Mouse (Mus musculus) hindbrain, embryonic 10.5 days (tissue): ENCODE results near the gene Slc29a2. TPM values are rescaled to one million over a fixed set of nuclear protein-coding genes. Genes with fewer than 3 reads are reported as not detected.

ENCODE experiments used
- DNase-seq: peaks from one replicate; pipeline ENCODE4 v3.0.0-alpha.2; 2017; ENCODE audit warnings: low spot score
- H3K27ac ChIP-seq: fragments of 300-500 bp; sonication (generic); 2 replicates; pipeline ENCODE4 v1.5.1; 2016; ENCODE audit warnings: mild to moderate bottlenecking, moderate library complexity
- H3K27me3 ChIP-seq: fragments of 300-500 bp; sonication (generic); 2 replicates; pipeline ENCODE4 v1.6.1; 2016; ENCODE audit warnings: mild to moderate bottlenecking; ENCODE audit not compliant: poor library complexity, insufficient read depth, severe bottlenecking
- H3K36me3 ChIP-seq: fragments of 300-500 bp; sonication (generic); 2 replicates; pipeline ENCODE4 v1.6.1; 2016; ENCODE audit warnings: mild to moderate bottlenecking, moderate library complexity
- H3K4me1 ChIP-seq: fragments of 300-500 bp; sonication (generic); replicated peaks from 2 replicates; pipeline ENCODE4 v1.6.1; 2016; ENCODE audit warnings: mild to moderate bottlenecking
- H3K4me3 ChIP-seq: fragments of 300-500 bp; sonication (generic); 2 replicates; pipeline ENCODE4 v1.5.1; 2016; ENCODE audit warnings: mild to moderate bottlenecking, moderate library complexity
- H3K9me3 ChIP-seq: fragments of 300-500 bp; sonication (generic); 2 replicates; pipeline ENCODE4 v1.6.1; 2016; ENCODE audit warnings: mild to moderate bottlenecking, moderate library complexity
- WGBS: fragments of 180-500 bp; shearing (Covaris S2); methylation state at CpG from one replicate; pipeline ENCODE4 v1.1.7; 2016; 5-methylcytosine and 5-hydroxymethylcytosine counted together
- polyA plus RNA-seq: library from polyadenylated mRNA; unstranded; fragments of >200 nt; fragmentation: Nextera tagmentation; extraction: Ambion mirVana; gene quantifications from 2 replicates; pipeline ENCODE4 v1.2.1, GENCODE M21; 2016

The Slc29a2 gene
- polyA plus RNA-seq, 1 experiment from 2014 or later, result 5.5 TPM

DNA sequence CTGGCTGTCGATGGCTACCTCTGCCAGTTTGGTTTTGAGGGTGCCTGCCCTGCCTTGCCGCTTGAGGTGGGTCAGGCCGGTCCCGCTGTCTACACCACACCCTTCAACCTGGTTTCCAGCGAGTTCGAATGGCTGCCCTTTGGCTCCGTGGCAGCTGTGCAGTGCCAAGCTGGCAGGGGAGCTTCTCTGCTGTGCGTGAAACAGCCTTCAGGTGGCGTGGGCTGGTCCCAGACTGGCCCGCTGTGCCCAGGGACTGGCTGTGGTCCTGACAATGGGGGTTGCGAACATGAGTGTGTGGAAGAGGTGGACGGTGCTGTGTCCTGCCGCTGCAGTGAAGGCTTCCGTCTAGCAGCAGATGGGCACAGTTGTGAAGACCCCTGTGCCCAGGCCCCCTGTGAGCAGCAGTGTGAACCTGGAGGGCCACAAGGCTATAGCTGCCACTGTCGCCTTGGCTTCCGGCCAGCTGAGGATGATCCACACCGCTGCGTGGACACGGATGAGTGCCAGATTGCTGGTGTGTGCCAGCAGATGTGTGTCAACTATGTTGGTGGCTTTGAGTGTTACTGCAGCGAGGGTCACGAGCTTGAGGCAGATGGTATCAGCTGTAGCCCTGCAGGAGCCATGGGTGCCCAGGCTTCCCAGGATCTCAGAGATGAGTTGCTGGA, 45.0 kb downstream of the Slc29a2 start:
- DNase-seq, result no peak
- Histone ChIP-seq H3K4me1 (peaks cover 76% of the 10 kb centered on the region), H3K9me3 (no peaks in the 10 kb centered on the region), H3K27ac (peak overlapping the region; percentile 88), H3K36me3 (no peaks in the 10 kb centered on the region), H3K27me3 (peaks cover 71% of the 10 kb centered on the region), H3K4me3 (peak overlapping the region; percentile 61)
- 38% methylated on average over 21 of the region's 21 CpGs for WGBS

DNA sequence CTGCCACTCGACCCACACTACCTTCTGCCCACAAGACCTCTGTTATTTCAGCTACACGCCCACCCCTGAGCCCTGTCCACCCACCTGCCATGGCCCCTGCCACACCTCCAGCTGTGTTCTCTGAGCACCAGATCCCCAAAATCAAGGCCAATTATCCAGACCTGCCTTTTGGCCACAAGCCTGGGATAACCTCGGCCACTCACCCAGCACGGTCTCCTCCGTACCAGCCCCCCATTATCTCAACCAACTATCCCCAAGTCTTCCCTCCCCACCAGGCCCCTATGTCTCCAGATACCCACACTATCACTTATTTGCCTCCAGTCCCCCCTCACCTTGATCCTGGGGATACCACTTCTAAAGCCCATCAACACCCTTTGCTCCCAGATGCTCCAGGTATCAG, 45.8 kb downstream of the Slc29a2 start:
- Histone ChIP-seq H3K36me3 (no peaks in the 10 kb centered on the region), H3K4me3 (peak overlapping the region; percentile 61), H3K9me3 (no peaks in the 10 kb centered on the region), H3K4me1 (peaks cover 74% of the 10 kb centered on the region), H3K27me3 (peaks cover 79% of the 10 kb centered on the region), H3K27ac (peak overlapping the region; percentile 90; the same call in 1 of the 2 replicates)
- DNase-seq, result no peak
- 83% methylated on average over 5 of the region's 5 CpGs for WGBS

DNA sequence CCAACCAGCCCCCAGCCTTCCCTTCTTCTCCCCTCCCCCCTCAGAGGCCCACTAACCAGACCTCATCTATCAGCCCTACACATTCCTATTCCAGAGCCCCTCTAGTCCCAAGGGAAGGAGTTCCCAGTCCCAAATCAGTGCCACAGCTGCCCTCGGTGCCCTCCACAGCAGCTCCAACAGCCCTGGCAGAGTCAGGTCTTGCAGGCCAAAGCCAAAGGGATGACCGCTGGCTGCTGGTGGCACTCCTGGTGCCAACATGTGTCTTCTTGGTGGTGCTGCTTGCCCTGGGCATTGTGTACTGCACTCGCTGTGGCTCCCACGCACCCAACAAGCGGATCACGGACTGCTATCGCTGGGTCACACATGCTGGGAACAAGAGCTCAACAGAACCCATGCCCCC, 46.3 kb downstream of the Slc29a2 start:
- WGBS, result 82% methylated on average over 7 of the region's 7 CpGs
- Histone ChIP-seq H3K4me3 (peak overlapping the region; percentile 61; the same call in 1 of the 2 replicates), H3K9me3 (no peaks in the 10 kb centered on the region), H3K4me1 (peaks cover 69% of the 10 kb centered on the region), H3K27me3 (peaks cover 80% of the 10 kb centered on the region), H3K36me3 (no peaks in the 10 kb centered on the region), H3K27ac (peak overlapping the region; percentile 90)
- DNase-seq, result no peak

DNA sequence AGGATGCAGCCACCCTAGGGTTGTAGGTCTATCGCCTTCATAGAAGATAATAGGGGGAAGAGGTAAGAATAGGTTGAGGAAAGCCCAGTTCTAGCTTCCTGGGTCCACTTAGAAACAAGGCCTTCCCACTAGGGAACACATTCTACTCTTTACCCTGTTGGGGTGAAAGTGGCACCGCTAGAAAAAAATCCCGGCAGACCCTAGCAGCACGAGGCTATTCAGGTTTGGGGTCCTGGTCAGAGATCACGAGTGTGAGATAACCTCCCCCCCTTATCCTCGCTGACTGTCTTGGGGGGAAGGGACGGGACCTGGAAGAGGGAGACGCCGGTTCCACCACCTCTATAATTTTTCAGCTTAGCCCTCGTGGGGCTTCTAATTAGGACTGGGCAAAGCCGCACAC, 47.4 kb downstream of the Slc29a2 start:
- Histone ChIP-seq H3K27me3 (peaks cover 69% of the 10 kb centered on the region), H3K4me3 (peak overlapping the region; percentile 61), H3K36me3 (no peaks in the 10 kb centered on the region), H3K9me3 (no peaks in the 10 kb centered on the region), H3K27ac (peak overlapping the region; percentile 90), H3K4me1 (peaks cover 64% of the 10 kb centered on the region)
- DNase-seq, result no peak
- WGBS, result 6% methylated on average over 11 of the region's 11 CpGs

DNA sequence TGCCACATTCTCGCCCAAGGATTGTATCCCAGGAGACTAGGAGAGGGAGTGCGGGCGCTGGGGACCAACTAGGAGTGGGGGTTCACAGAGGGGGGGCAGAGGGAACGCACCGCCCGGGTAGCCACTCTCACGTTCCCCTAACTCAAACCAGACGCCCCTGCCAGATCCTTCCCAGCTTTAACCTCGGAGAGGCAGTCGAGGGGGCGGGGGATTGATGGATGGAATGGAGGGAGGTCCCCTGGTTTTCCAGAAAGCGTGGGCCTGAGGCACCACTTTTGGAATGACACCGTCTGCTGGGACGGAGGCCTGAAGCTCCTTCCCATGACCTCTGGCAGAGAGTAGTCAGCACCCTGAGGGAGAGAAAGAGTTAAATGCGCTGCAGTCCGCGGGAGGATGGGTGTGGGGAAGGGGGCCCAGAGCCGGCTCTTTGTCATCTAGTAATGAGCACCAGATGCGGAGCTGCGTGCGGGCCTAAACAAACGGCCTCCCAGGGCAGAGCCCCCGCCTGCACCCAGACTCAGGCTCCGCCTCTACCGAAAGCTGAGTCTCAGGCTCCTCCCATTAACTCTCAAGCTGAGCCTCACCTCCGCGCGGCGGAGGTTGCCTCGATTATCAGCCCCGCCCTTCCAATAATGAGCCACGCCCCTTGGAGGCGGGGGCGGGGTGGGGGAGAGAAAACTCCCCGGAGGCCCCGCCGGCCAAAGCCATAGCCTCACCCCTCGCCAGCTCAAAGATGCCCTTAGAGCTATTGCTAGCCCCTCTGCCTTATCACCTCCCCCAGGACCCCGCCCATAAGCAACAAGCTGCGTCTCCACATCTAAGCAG, 48.1 kb downstream of the Slc29a2 start:
- Histone ChIP-seq H3K4me1 (peaks cover 63% of the 10 kb centered on the region), H3K27me3 (peaks cover 62% of the 10 kb centered on the region)
- WGBS, result under 1% methylated on average over 40 of the region's 40 CpGs

DNA sequence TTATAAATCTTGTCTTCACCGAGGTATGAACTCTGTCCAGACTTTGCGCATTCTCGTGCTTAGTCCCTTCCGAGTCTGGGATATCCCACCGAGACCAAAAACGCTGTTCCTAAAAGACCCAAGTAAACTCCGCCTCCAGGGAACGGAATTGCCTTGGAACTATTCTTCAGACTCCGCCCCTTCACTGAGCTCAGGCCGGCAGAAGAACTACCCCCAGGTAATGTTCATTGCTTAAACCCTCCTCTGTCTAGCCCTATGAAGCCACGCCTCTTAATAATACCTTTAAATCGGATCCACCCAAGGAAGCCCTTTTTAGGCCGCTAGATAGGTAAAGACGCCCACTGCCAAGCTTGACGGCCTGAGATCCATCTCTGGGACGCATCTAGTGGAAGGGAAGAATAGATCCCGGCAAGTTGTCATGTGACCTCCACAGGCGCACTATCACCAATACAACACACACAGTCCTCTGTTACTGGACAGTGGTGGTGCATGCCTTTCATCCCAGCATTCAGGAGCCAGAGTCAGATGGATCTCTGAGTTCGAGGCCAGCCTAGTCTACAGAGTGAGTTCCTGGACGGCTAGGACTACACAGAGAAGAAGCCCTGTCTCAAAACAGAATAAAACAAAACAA, 48.8 kb downstream of the Slc29a2 start:
- DNase-seq, result peak; percentile 49
- WGBS, result 3% methylated on average over 20 of the region's 20 CpGs
- Histone ChIP-seq H3K27me3 (peaks cover 55% of the 10 kb centered on the region), H3K36me3 (no peaks in the 10 kb centered on the region), H3K4me3 (peak overlapping the region; percentile 61), H3K27ac (peak overlapping the region; percentile 90), H3K9me3 (no peaks in the 10 kb centered on the region), H3K4me1 (peaks cover 55% of the 10 kb centered on the region)

More for the DNA sequence above, 48.1 kb downstream of the Slc29a2 start:
- H3K9me3 ChIP-seq, result no peaks in the 10 kb centered on the region
- peak overlapping the region; percentile 90 for H3K27ac ChIP-seq
- H3K4me3 ChIP-seq, result peak overlapping the region; percentile 61
- peak; percentile 92 for DNase-seq
- H3K36me3 ChIP-seq, result no peaks in the 10 kb centered on the region

GRCm38 (mm10) chr19:5073028-5073427, 49.4 kb downstream of the Slc29a2 start:
- peak; percentile 85 for DNase-seq
- Histone ChIP-seq H3K9me3 (no peaks in the 10 kb centered on the region), H3K27me3 (peaks cover 50% of the 10 kb centered on the region), H3K36me3 (no peaks in the 10 kb centered on the region), H3K4me3 (peak overlapping the region; percentile 61), H3K27ac (peak overlapping the region; percentile 90), H3K4me1 (peaks cover 50% of the 10 kb centered on the region)
- under 1% methylated on average over 15 of the region's 15 CpGs for WGBS

DNA sequence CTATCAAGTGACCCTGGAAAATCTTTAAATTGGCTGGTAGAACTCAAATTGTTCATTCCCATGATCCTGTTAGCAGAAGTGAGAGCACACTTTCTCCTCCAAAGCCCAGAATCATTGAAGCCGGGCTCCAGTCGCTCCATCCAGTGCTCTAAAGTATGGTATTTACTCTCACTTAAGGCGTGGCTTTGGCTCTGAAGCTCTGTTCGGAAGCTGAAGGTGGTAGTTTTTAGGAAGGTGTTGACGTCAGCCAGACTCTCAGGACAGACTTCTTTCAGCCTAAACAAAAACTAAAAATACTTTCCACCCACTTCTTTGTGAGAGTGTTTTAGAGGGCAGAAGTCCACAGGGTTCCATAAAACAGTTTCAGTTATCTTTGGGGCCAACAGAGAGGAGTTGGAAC, 49.9 kb downstream of the Slc29a2 start:
- Histone ChIP-seq H3K36me3 (no peaks in the 10 kb centered on the region), H3K27ac (no peak overlapping the region), H3K4me1 (peaks cover 45% of the 10 kb centered on the region), H3K27me3 (peaks cover 45% of the 10 kb centered on the region), H3K9me3 (no peaks in the 10 kb centered on the region), H3K4me3 (no peak overlapping the region)
- WGBS, result 48% methylated on average over 5 of the region's 5 CpGs
- DNase-seq, result no peak

- H3K27me3 ChIP-seq, result peaks cover 52% of the 10 kb centered on the region
- no peaks in the 10 kb centered on the region for H3K9me3 ChIP-seq
- H3K4me3 ChIP-seq, result no peak overlapping the region
- DNase-seq, result no peak
- H3K36me3 ChIP-seq, result no peaks in the 10 kb centered on the region
- H3K4me1 ChIP-seq, result no peaks in the 10 kb centered on the region
- H3K27ac ChIP-seq, result no peak overlapping the region
- 96% methylated on average over 1 of the region's 1 CpGs for WGBS
Observed at GRCm38 (mm10) chr19:5079279-5079678, 55.6 kb downstream of the Slc29a2 start.

Other genes with a start within 250 kb of the Slc29a2 start
- 104 and 106 TPM in 2 replicates for gene Rbm4, start 230.0 kb upstream of the Slc29a2 start, polyA plus RNA-seq
- gene Gm21992, start 212.2 kb upstream of the Slc29a2 start, polyA plus RNA-seq, result 26.7 and 30.0 TPM in 2 replicates
- gene Rbm14, start 212.2 kb upstream of the Slc29a2 start, polyA plus RNA-seq, result 126 and 130 TPM in 2 replicates
- 46.9 and 49.6 TPM in 2 replicates for gene Ccs, start 184.5 kb upstream of the Slc29a2 start, polyA plus RNA-seq
- gene Ccdc87, start 184.5 kb upstream of the Slc29a2 start, polyA plus RNA-seq, result 0.11 and 0.33 TPM in 2 replicates
- 38.8 and 52.5 TPM in 2 replicates for gene Ctsf, start 168.7 kb upstream of the Slc29a2 start, polyA plus RNA-seq
- 3.8 and 12.1 TPM in 2 replicates for gene Actn3, start 146.0 kb upstream of the Slc29a2 start, polyA plus RNA-seq
- gene Zdhhc24, start 145.2 kb upstream of the Slc29a2 start, polyA plus RNA-seq, result 17.6 and 19.5 TPM in 2 replicates
- gene Bbs1, start 117.2 kb upstream of the Slc29a2 start, polyA plus RNA-seq, result 7.9 and 8.3 TPM in 2 replicates
- 204 and 218 TPM in 2 replicates for gene Dpp3, start 95.6 kb upstream of the Slc29a2 start, polyA plus RNA-seq
- 2.1 and 3.7 TPM in 2 replicates for gene Peli3, start 80.7 kb upstream of the Slc29a2 start, polyA plus RNA-seq
- gene Mrpl11, start 61.7 kb upstream of the Slc29a2 start, polyA plus RNA-seq, result 157 and 163 TPM in 2 replicates
- not detected in 2 replicates for gene Npas4, start 33.5 kb upstream of the Slc29a2 start, polyA plus RNA-seq
- gene B4gat1, start 15.0 kb downstream of the Slc29a2 start, polyA plus RNA-seq, result 38.8 and 41.6 TPM in 2 replicates
- gene AC124502.3, start 15.0 kb downstream of the Slc29a2 start, polyA plus RNA-seq, result 2.4 and 3.2 TPM in 2 replicates
- gene Brms1, start 17.5 kb downstream of the Slc29a2 start, polyA plus RNA-seq, result 86.8 and 91.8 TPM in 2 replicates
- gene Rin1, start 26.6 kb downstream of the Slc29a2 start, polyA plus RNA-seq, result 2.3 and 3.0 TPM in 2 replicates
- gene Cd248, start 44.2 kb downstream of the Slc29a2 start, polyA plus RNA-seq, result 26.9 and 39.1 TPM in 2 replicates
- gene Tmem151a, start 61.7 kb downstream of the Slc29a2 start, polyA plus RNA-seq, result 1.5 and 1.8 TPM in 2 replicates
- gene Yif1a, start 64.7 kb downstream of the Slc29a2 start, polyA plus RNA-seq, result 87.1 and 92.0 TPM in 2 replicates
- gene Cnih2, start 74.7 kb downstream of the Slc29a2 start, polyA plus RNA-seq, result 42.1 and 115 TPM in 2 replicates
- gene Rab1b, start 83.2 kb downstream of the Slc29a2 start, polyA plus RNA-seq, result 270 and 303 TPM in 2 replicates
- 35.5 and 45.8 TPM in 2 replicates for gene Klc2, start 94.7 kb downstream of the Slc29a2 start, polyA plus RNA-seq
- gene Pacs1, start 249.3 kb downstream of the Slc29a2 start, polyA plus RNA-seq, result 23.7 and 26.1 TPM in 2 replicates